Mouse (Mus musculus) heart, postnatal 0 days (tissue): ENCODE measurements around the gene AC124502.3.

ENCODE experiments used
- CTCF ChIP-seq: IDR thresholded peaks from 2 replicates; pipeline ENCODE4 v1.5.1; 2016; ENCODE audit warnings: antibody characterized with exemption, control low read depth, low read depth
- EP300 ChIP-seq: IDR thresholded peaks from 2 replicates; pipeline ENCODE4 v1.6.1; 2016; ENCODE audit warnings: antibody characterized with exemption, low read depth

DNA sequence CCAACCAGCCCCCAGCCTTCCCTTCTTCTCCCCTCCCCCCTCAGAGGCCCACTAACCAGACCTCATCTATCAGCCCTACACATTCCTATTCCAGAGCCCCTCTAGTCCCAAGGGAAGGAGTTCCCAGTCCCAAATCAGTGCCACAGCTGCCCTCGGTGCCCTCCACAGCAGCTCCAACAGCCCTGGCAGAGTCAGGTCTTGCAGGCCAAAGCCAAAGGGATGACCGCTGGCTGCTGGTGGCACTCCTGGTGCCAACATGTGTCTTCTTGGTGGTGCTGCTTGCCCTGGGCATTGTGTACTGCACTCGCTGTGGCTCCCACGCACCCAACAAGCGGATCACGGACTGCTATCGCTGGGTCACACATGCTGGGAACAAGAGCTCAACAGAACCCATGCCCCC lies 31.3 kb downstream of the AC124502.3 start:
- TF ChIP-seq EP300 (no peak), CTCF (no peak)
